Mouse (Mus musculus) heart, adult 8-10 months (tissue): ENCODE results near the gene Slc19a1. TPM values are rescaled to one million over a fixed set of nuclear protein-coding genes. Genes with fewer than 3 reads are reported as not detected.

ENCODE experiments used
- DNase-seq: peaks from one replicate; pipeline ENCODE4 v3.0.0; 2022; ENCODE audit warnings: low spot score
- total RNA-seq, 4 experiments: library from RNA; stranded (reverse); gene quantifications; 2 replicates each; pipeline ENCODE4 v1.2.4; 2022

Slc19a1 gene
- 1 to 10 TPM; 4.2 to 7.9 (median 6.0) TPM for total RNA-seq

DNA sequence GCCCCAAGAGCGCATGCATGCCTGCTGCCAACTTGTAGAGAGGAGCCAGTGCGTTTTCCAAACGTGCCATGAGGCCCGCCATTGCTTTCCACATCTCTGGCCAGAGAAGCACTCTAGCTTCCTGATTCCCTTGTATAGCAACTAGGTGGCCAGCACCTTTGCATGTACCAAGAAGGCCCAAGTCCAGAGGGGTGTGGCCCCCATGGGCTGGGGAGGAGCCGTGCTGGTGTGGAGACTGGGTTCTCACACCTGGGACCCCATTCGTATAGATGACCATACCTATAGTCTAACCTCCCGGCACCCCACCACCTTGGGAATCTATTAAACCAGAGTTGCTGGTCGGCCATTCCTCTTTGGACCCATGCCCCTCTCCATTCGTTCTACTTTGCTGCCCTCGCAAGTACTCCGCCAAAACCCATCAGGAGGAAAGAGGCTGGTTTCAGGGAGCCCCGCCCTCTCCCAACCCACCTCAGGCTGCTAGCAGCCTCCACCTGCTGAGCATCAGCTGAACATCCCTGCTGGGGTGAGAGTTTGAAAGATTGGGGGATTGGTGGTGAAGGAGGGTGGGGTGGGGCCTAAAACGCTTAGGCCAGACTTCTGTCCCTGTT, at the start of gene Slc19a1:
TSS of gene Slc19a1 (plus strand) at position 474 of the 608 bp plus-strand sequence.
- no peak for DNase-seq

GRCm38 (mm10) chr10:76988586-76988985, 43.5 kb upstream of the Slc19a1 start:
- DNase-seq, result no peak

- no peak for DNase-seq
Measured at GRCm38 (mm10) chr10:76992456-76992855, 39.6 kb upstream of the Slc19a1 start.

- peak; percentile 74 for DNase-seq
Measured at GRCm38 (mm10) chr10:76997759-76998513, 34.1 kb upstream of the Slc19a1 start.

GRCm38 (mm10) chr10:77004936-77005335, 27.1 kb upstream of the Slc19a1 start:
- DNase-seq, result no peak

- DNase-seq, result no peak
Measured at GRCm38 (mm10) chr10:77007433-77008108, 24.5 kb upstream of the Slc19a1 start.

DNA sequence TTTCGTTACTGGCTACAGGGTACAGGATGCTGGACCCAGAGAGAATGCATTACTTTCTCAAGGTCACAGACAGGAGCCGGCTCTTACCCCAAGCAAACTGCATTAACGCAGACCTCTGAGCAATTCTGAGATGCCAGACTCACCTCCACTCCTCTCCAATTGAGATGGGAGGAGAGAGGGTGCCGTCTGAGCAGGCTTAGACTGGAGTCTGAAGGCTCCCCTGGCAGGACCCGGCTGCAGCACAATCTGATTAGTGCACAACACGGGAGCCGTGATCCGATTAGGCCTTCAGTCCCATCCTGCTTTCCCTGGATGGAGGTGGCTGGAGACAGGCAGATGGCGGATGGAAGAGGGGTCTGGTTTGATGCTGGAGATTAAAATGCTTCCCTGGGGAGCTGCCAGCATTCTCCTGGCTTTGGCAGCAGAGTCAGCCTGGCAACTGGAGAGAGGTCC, 23.9 kb upstream of the Slc19a1 start:
- no peak for DNase-seq

DNA sequence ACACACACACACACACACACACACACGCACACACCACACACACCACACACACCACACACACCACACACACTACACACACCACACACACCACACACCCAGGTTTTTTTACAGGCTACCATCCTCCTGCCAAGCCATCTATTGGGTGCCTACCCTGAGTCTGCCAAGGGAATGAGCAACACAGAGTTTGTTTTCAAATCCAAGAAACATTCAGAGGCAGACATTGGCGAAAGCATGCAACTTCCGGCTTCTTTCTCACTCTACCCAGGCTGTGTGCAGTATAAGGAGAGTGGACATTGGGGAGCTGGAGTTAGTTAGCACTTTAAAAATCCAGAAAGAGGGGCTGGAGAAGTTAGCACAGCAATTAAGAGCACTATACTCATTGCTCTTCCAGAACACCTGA, 23.3 kb upstream of the Slc19a1 start:
- no peak for DNase-seq

DNA sequence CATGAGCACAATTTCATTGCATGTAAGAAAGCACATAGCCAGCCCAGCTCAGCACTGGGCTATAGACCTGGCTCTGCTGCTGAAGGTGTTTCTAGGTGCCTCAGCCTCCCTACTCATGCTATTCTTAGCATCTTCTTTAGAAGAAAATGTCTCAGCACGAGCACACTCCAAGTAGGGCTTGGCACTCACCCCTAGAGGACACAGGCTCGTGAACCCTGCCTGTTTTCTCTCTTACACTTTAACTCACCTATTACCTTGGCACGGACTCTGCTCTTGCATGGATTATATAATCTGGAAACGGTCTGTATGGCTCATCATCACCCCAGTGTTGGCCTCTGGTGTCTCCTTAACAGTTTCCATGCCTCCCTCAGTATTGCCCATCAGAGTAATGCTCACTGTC, 20.4 kb upstream of the Slc19a1 start:
- no peak for DNase-seq

GRCm38 (mm10) chr10:77016080-77016479, 16.0 kb upstream of the Slc19a1 start:
- no peak for DNase-seq

DNA sequence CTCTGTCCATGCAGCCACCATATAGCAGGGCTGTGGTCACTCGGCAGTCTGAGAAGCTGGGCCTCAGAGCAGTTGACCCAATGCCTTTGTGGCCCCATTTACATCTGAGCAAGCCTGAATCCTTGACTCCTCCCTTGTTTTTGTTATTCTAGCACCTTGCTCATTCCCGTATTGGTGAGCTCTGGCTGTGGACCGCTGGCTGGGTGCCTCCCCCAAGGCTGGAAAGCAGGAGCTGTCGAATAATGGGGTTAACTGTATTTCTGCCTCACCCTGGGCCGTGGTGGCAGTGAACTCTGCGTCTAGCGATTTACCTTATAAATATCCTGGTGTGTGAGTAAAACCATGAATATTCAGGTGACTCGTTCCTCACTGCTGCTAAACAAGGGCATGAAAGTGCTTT, 15.5 kb upstream of the Slc19a1 start:
- no peak for DNase-seq

GRCm38 (mm10) chr10:77017061-77017460, 15.0 kb upstream of the Slc19a1 start:
- DNase-seq, result no peak

DNA sequence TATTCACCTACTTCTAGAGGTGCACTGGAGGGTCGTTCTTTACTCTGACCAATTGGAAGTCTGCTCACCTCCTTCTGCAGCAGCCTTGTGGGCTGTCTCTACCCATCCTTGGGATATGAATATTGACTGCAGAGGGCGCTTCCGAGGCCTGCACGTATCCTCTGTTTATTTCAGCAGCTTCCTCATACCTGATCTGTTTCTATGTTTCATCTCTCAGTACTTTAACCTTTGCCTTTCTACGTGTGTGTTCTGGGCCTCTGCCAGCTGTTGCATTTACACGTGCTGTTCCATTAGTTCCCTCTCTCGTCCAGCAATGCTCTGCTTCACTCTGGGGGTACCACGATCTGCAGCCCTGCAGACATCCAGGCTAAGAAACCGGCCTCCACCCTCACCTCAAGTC, 14.4 kb upstream of the Slc19a1 start:
- no peak for DNase-seq

GRCm38 (mm10) chr10:77021399-77022052, 10.5 kb upstream of the Slc19a1 start:
- peak; percentile 56 for DNase-seq

DNA sequence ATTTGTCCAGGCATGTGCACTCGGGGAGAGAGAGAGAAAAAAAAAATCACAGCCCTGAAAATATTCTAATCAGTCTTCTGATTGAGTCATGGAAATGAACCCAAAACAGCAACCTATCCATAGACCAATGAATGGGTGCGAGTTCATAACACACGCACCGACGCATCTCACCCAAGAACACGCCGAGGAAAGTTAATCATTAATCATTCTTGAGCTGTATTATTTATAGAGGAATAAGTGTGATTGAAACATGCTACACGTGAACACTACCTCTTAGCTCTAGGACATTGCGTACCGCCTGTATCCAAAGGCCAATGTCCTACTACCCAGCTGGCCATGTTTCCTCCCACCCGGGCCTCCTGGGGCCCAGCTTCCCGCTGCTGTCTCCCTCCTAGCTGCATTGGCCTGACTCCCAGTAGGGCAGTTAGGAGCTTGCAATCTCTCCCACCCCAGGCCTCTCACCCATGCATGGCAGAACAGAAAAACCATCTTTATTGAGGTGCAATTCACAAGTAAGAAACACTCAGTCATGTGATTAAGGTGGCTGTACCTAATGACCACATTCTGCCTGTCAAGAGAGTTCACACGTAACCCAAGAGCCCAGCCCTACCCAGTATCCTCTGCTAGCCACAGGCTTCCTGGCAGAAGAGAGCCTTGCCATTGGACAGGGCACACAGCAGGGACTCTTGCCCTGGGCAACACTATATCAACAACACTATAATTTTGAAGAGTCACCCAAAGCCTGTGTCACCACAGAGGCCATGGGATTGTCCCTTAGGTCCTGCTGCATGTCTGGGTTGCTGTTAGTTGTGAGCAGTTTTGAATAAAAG, 9.5 kb upstream of the Slc19a1 start:
- DNase-seq, result no peak

GRCm38 (mm10) chr10:77024231-77024630, 7.8 kb upstream of the Slc19a1 start:
- DNase-seq, result no peak

DNA sequence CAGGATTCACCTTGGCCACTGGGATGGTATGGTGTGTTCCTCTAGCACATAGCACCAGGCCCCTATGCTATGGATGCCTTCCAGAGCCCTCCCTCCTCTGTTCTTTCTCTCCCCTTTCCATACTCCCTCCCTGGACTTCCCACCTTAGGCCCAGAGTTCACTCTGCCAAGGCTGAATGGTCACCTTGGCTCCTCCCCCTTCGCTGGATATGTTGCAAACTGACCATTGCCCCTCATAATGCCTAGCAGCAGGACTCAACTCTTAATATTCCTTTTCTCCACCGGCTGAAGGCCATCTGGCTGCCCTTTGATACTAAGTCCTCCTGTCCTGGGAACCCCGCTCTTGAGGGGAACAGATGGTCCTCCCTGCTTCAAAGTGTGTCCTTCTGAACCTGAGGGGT, 5.1 kb upstream of the Slc19a1 start:
- DNase-seq, result no peak

DNA sequence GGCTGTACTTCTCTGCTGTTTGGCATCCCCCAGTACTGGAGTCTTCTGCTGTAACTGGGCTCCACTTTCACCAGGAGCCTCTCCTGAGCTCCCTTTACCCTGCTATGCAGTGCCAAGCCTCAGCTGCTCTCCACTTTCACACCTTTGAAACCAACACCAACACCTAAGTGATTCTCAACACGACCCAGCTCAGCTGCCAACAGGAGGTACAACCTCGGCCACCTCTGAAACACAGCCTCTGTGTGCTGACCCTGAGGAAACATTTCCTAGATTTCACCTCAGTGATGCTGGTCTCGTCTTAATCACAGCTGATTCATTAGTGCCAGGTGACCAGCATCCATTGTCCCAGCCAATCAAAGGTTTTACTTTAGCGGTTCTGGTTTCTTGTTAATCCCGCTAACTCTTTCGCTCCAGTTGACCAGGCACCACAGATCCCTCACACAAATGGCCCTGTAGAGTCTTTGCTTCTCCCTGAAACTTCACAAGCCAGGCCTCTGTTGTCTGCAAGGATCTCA, 3.2 kb upstream of the Slc19a1 start:
- no peak for DNase-seq

- no peak for DNase-seq
Measured at GRCm38 (mm10) chr10:77029761-77030160, 2.3 kb upstream of the Slc19a1 start.

DNA sequence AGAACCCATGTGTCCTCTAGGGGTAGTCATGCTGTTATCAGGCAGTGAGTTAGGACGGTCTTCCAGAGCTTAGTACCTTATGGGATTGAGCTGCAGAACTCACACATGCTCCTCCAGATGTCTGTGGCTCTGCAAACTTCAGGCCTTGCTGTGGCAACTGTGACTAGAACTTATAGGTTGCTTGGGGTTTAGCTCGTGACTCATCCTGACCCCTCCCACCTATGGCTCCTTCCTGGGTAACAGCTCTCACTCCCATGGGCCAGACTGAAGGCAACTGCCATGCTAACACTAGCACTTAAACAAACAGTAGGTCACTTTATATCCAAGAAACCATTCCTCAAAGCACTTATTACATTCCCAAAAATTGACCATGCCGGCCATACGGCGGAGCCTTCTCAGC, 1.4 kb upstream of the Slc19a1 start:
- no peak for DNase-seq
